Mouse (Mus musculus): Measurements from ENCODE around the gene Hdgfl3. TPM values are rescaled to one million over a fixed set of nuclear protein-coding genes. Genes with fewer than 3 reads are reported as not detected.

Gene Hdgfl3
- polyA plus RNA-seq (2016; fragmentation: Nextera tagmentation; extraction: Ambion mirVana), result 57.5 and 61.0 TPM in 2 replicates

- Histone ChIP-seq H3K4me2 (replicated peaks) (peak within 1 kb of the TSS; percentile 66), H3K9ac (peak within 1 kb of the TSS; percentile 96), H3K27ac (peak within 1 kb of the TSS; percentile 97), H3K27me3 (no peaks in the 10 kb centered on the region), H3K4me3 (peak within 1 kb of the TSS; percentile 83), H3K9me3 (replicated peaks) (no peaks in the 10 kb centered on the region), H3K36me3 (no peaks in the 10 kb centered on the region), H3K4me1 (peaks cover 32% of the 10 kb centered on the region)
- ATAC-seq (ENCODE audit: low FRiP score), result peak; percentile 89
- under 1% methylated on average over 61 of the region's 63 CpGs for WGBS
Observed at GRCm38 (mm10) chr7:81934267-81934745, at the start of gene Hdgfl3. Gene Hdgfl3 (minus strand): TSS chr7:81934473.

- no peaks in the 10 kb centered on the region for H3K4me1 ChIP-seq
- WGBS, result 84% methylated on average over 6 of the region's 6 CpGs
- no peak overlapping the region for H3K9ac ChIP-seq
- no peaks in the 10 kb centered on the region for H3K9me3 ChIP-seq (replicated peaks)
- H3K4me3 ChIP-seq, result no peak overlapping the region
- H3K27ac ChIP-seq, result no peak overlapping the region
- ATAC-seq (ENCODE audit: low FRiP score), result no peak
- H3K36me3 ChIP-seq, result no peaks in the 10 kb centered on the region
- peaks cover 8% of the 10 kb centered on the region for H3K27me3 ChIP-seq
- no peak overlapping the region for H3K4me2 ChIP-seq (replicated peaks)
Observed at GRCm38 (mm10) chr7:81983651-81984050, 49.4 kb upstream of the Hdgfl3 start.

- H3K4me2 ChIP-seq (replicated peaks), result no peak overlapping the region
- no peak overlapping the region for H3K9ac ChIP-seq
- H3K36me3 ChIP-seq, result no peaks in the 10 kb centered on the region
- H3K27ac ChIP-seq, result no peak overlapping the region
- H3K27me3 ChIP-seq, result no peaks in the 10 kb centered on the region
- no peak for ATAC-seq (ENCODE audit: low FRiP score)
- no peaks in the 10 kb centered on the region for H3K9me3 ChIP-seq (replicated peaks)
- H3K4me3 ChIP-seq, result no peak overlapping the region
- 79% methylated on average over 8 of the region's 8 CpGs for WGBS
- H3K4me1 ChIP-seq, result no peaks in the 10 kb centered on the region
Observed at GRCm38 (mm10) chr7:81978304-81978703, 44.0 kb upstream of the Hdgfl3 start.

- Histone ChIP-seq H3K4me1 (no peaks in the 10 kb centered on the region), H3K9ac (no peak overlapping the region), H3K4me3 (no peak overlapping the region), H3K27ac (no peak overlapping the region), H3K4me2 (replicated peaks) (no peak overlapping the region), H3K36me3 (no peaks in the 10 kb centered on the region), H3K27me3 (no peaks in the 10 kb centered on the region), H3K9me3 (replicated peaks) (no peaks in the 10 kb centered on the region)
- no peak for ATAC-seq (ENCODE audit: low FRiP score)
- WGBS, result 89% methylated on average over 10 of the region's 10 CpGs
Observed at GRCm38 (mm10) chr7:81974616-81975015, 40.3 kb upstream of the Hdgfl3 start.

GRCm38 (mm10) chr7:81973939-81974338, 39.7 kb upstream of the Hdgfl3 start:
- no peak overlapping the region for H3K4me3 ChIP-seq
- H3K27me3 ChIP-seq, result no peaks in the 10 kb centered on the region
- no peaks in the 10 kb centered on the region for H3K9me3 ChIP-seq (replicated peaks)
- no peak overlapping the region for H3K9ac ChIP-seq
- no peak overlapping the region for H3K27ac ChIP-seq
- no peak for ATAC-seq (ENCODE audit: low FRiP score)
- no peaks in the 10 kb centered on the region for H3K4me1 ChIP-seq
- H3K36me3 ChIP-seq, result no peaks in the 10 kb centered on the region
- no peak overlapping the region for H3K4me2 ChIP-seq (replicated peaks)
- 94% methylated on average over 12 of the region's 12 CpGs for WGBS

GRCm38 (mm10) chr7:81973339-81973738, 39.1 kb upstream of the Hdgfl3 start:
- no peaks in the 10 kb centered on the region for H3K27me3 ChIP-seq

GRCm38 (mm10) chr7:81968975-81969374, 34.7 kb upstream of the Hdgfl3 start:
- Histone ChIP-seq H3K9ac (no peak overlapping the region), H3K27ac (no peak overlapping the region), H3K36me3 (no peaks in the 10 kb centered on the region), H3K4me2 (replicated peaks) (no peak overlapping the region), H3K9me3 (replicated peaks) (no peaks in the 10 kb centered on the region), H3K4me3 (no peak overlapping the region), H3K4me1 (no peaks in the 10 kb centered on the region), H3K27me3 (no peaks in the 10 kb centered on the region)
- 87% methylated on average over 6 of the region's 6 CpGs for WGBS
- no peak for ATAC-seq (ENCODE audit: low FRiP score)

More at GRCm38 (mm10) chr7:81973339-81973738, 39.1 kb upstream of the Hdgfl3 start:
- H3K27ac ChIP-seq, result no peak overlapping the region
- H3K4me3 ChIP-seq, result no peak overlapping the region
- no peak for ATAC-seq (ENCODE audit: low FRiP score)
- H3K4me2 ChIP-seq (replicated peaks), result no peak overlapping the region
- H3K36me3 ChIP-seq, result no peaks in the 10 kb centered on the region
- 98% methylated on average over 5 of the region's 5 CpGs for WGBS
- no peaks in the 10 kb centered on the region for H3K9me3 ChIP-seq (replicated peaks)
- no peaks in the 10 kb centered on the region for H3K4me1 ChIP-seq
- no peak overlapping the region for H3K9ac ChIP-seq

- Histone ChIP-seq H3K36me3 (no peaks in the 10 kb centered on the region), H3K4me2 (replicated peaks) (no peak overlapping the region), H3K4me1 (no peaks in the 10 kb centered on the region)
Observed at GRCm38 (mm10) chr7:81968451-81968850, 34.2 kb upstream of the Hdgfl3 start.

GRCm38 (mm10) chr7:81966195-81966594, 31.9 kb upstream of the Hdgfl3 start:
- no peaks in the 10 kb centered on the region for H3K9me3 ChIP-seq (replicated peaks)
- no peaks in the 10 kb centered on the region for H3K4me1 ChIP-seq
- no peak for ATAC-seq (ENCODE audit: low FRiP score)
- no peak overlapping the region for H3K9ac ChIP-seq
- no peaks in the 10 kb centered on the region for H3K36me3 ChIP-seq
- no peak overlapping the region for H3K4me2 ChIP-seq (replicated peaks)
- WGBS, result 81% methylated on average over 5 of the region's 5 CpGs
- no peaks in the 10 kb centered on the region for H3K27me3 ChIP-seq
- H3K27ac ChIP-seq, result no peak overlapping the region
- H3K4me3 ChIP-seq, result no peak overlapping the region

More at GRCm38 (mm10) chr7:81968451-81968850, 34.2 kb upstream of the Hdgfl3 start:
- 84% methylated on average over 4 of the region's 4 CpGs for WGBS
- Histone ChIP-seq H3K27me3 (no peaks in the 10 kb centered on the region), H3K9me3 (replicated peaks) (no peaks in the 10 kb centered on the region), H3K27ac (no peak overlapping the region), H3K9ac (no peak overlapping the region), H3K4me3 (no peak overlapping the region)
- no peak for ATAC-seq (ENCODE audit: low FRiP score)

GRCm38 (mm10) chr7:81959704-81960103, 25.4 kb upstream of the Hdgfl3 start:
- no peak overlapping the region for H3K27ac ChIP-seq
- H3K27me3 ChIP-seq, result no peaks in the 10 kb centered on the region
- H3K36me3 ChIP-seq, result no peaks in the 10 kb centered on the region
- H3K4me3 ChIP-seq, result no peak overlapping the region
- no peak overlapping the region for H3K9ac ChIP-seq
- H3K4me2 ChIP-seq (replicated peaks), result no peak overlapping the region
- H3K9me3 ChIP-seq (replicated peaks), result no peaks in the 10 kb centered on the region
- WGBS, result 4% methylated on average over 3 of the region's 3 CpGs
- H3K4me1 ChIP-seq, result no peaks in the 10 kb centered on the region
- ATAC-seq (ENCODE audit: low FRiP score), result no peak

- no peaks in the 10 kb centered on the region for H3K36me3 ChIP-seq
- H3K27me3 ChIP-seq, result no peaks in the 10 kb centered on the region
- H3K9ac ChIP-seq, result no peak overlapping the region
- no peaks in the 10 kb centered on the region for H3K4me1 ChIP-seq
- no peak for ATAC-seq (ENCODE audit: low FRiP score)
- no peak overlapping the region for H3K4me3 ChIP-seq
- H3K9me3 ChIP-seq (replicated peaks), result no peaks in the 10 kb centered on the region
- H3K27ac ChIP-seq, result no peak overlapping the region
- no peak overlapping the region for H3K4me2 ChIP-seq (replicated peaks)
Observed at GRCm38 (mm10) chr7:81954208-81954846, 20.1 kb upstream of the Hdgfl3 start.

GRCm38 (mm10) chr7:81950499-81950898, 16.2 kb upstream of the Hdgfl3 start:
- ATAC-seq (ENCODE audit: low FRiP score), result no peak
- Histone ChIP-seq H3K4me1 (no peaks in the 10 kb centered on the region), H3K9me3 (replicated peaks) (no peaks in the 10 kb centered on the region), H3K36me3 (no peaks in the 10 kb centered on the region), H3K9ac (no peak overlapping the region), H3K27me3 (no peaks in the 10 kb centered on the region), H3K4me3 (no peak overlapping the region), H3K27ac (no peak overlapping the region), H3K4me2 (replicated peaks) (no peak overlapping the region)
- WGBS, result 72% methylated on average over 2 of the region's 2 CpGs

GRCm38 (mm10) chr7:81945398-81945797, 11.1 kb upstream of the Hdgfl3 start:
- WGBS, result 24% methylated on average over 4 of the region's 4 CpGs
- no peaks in the 10 kb centered on the region for H3K9me3 ChIP-seq (replicated peaks)
- H3K36me3 ChIP-seq, result no peaks in the 10 kb centered on the region
- no peak for ATAC-seq (ENCODE audit: low FRiP score)
- no peaks in the 10 kb centered on the region for H3K4me1 ChIP-seq
- H3K4me2 ChIP-seq (replicated peaks), result no peak overlapping the region
- no peak overlapping the region for H3K4me3 ChIP-seq
- no peak overlapping the region for H3K27ac ChIP-seq
- H3K27me3 ChIP-seq, result no peaks in the 10 kb centered on the region
- H3K9ac ChIP-seq, result no peak overlapping the region

Data from hindbrain, embryonic 12.5 days (tissue).